Mouse (Mus musculus) brown adipose tissue, adult 24 weeks (tissue): ENCODE data around the gene Ctsll3. TPM values are rescaled to one million over a fixed set of nuclear protein-coding genes. Genes with fewer than 3 reads are reported as not detected.

Source experiments
- H3K27ac ChIP-seq: fragments of 200-500 bp; replicated peaks from 2 replicates; pipeline ENCODE4 v1.5.1; 2012; ENCODE audit warnings: low read depth, mild to moderate bottlenecking, low read length
- H3K4me1 ChIP-seq: fragments of 200-500 bp; 2 replicates; pipeline ENCODE4 v1.6.1; 2012; ENCODE audit warnings: low read length, mixed read lengths; ENCODE audit not compliant: control insufficient read depth, insufficient read depth, insufficient read length
- H3K4me3 ChIP-seq: fragments of 200-500 bp; 2 replicates; pipeline ENCODE4 v1.5.1; 2012; ENCODE audit warnings: low read depth, mild to moderate bottlenecking, low read length, moderate library complexity; ENCODE audit not compliant: insufficient read depth
- polyA plus RNA-seq: library from polyadenylated mRNA; stranded (reverse); fragments of >200 nt; gene quantifications from 2 replicates; pipeline ENCODE4 v1.2.4, GENCODE M21; 2012; ENCODE audit not compliant: missing spikeins, insufficient read depth, insufficient read length

The Ctsll3 gene
- polyA plus RNA-seq, 1 experiment: not detected

- Histone ChIP-seq H3K4me1 (no peaks in the 10 kb centered on the region), H3K4me3 (no peak overlapping the region), H3K27ac (no peak overlapping the region)
Measured at GRCm38 (mm10) chr13:60761161-60761560, 41.5 kb downstream of the Ctsll3 start.

DNA sequence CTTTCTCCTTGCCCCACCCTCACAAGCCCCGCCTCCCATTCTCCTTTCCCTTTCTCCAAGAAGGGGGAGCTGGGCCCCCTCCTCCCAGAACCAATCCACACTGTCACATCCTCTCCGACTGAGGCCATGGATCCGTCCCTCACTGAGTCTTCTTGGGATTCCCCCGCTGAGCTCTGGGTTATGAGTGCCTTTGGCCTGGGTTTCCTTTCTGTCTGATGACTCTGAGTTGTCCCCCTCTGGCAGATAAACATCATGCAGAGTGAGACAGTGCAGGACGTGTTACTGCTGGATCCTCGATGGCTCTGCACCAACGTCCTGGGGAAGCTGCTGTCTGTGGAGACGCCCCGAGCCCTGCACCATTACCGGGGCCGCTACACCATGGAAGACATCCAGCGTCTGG lies 42.3 kb downstream of the Ctsll3 start:
- H3K4me3 ChIP-seq: no peak overlapping the region
- H3K4me1 ChIP-seq: no peaks in the 10 kb centered on the region
- H3K27ac ChIP-seq: no peak overlapping the region

GRCm38 (mm10) chr13:60759136-60759535 lies 43.5 kb downstream of the Ctsll3 start:
- Histone ChIP-seq H3K4me3 (no peak overlapping the region), H3K27ac (no peak overlapping the region), H3K4me1 (no peaks in the 10 kb centered on the region)

GRCm38 (mm10) chr13:60757292-60757691 lies 45.4 kb downstream of the Ctsll3 start:
- Histone ChIP-seq H3K27ac (no peak overlapping the region), H3K4me1 (no peaks in the 10 kb centered on the region), H3K4me3 (no peak overlapping the region)

DNA sequence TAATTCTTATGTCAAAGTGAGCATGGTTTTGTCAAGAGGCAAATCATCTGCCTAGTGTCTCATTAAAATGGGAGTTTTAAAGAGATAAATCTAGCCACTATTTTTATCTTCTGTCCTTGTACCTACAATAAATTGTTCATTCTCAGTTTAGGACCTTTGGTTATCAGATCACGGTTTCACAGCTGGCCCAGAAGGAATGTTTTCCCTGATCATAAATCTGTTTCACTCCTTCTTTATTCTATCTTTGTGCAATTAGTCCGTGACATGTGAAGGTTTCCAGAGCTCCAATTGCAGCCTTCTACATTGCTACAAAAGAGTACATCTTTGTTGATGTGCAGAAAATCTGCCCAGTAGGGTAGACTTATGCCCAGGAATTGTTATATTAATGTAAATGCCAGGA lies 47.4 kb downstream of the Ctsll3 start:
- no peak overlapping the region for H3K4me3 ChIP-seq
- H3K27ac ChIP-seq: no peak overlapping the region
- H3K4me1 ChIP-seq: no peaks in the 10 kb centered on the region

DNA sequence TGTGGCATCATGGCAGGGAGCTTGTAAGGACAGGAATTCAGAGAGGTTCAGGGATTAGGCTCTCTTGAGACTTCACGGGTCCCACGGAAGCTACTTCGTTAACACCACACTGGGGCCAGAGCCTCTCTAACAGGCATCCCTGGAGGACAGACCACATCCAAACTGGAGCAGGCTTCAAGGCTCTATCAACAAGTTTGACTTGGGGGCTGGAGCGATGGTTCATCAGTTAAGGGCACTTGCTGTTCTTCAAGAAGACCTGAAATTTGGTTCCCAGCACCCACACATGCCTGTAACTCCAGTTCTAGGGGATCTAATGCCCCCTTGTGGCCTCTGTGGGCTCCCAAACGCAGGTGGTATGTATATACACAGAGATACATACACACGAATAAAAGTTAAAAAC lies 49.4 kb downstream of the Ctsll3 start:
- no peak overlapping the region for H3K4me3 ChIP-seq
- H3K4me1 ChIP-seq: no peaks in the 10 kb centered on the region
- H3K27ac ChIP-seq: no peak overlapping the region

DNA sequence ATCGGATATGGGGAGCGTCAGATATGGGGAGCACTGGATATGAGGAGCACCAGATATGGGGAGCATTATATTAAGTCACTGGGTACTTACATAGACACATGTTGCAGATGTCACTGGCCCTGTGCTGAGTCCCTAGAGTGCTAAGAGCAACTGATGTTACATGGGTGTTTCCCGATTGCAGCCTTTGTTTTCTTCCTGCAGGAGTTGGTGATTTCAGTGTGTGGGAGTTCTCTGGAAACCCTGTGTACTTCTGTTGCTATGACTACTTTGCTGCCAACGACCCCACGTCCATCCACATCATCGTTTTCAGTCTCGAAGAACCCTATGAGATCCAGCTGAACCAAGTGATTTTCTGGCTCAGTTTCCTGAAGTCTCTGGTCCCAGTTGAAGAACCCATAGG lies 51.7 kb downstream of the Ctsll3 start:
- no peak overlapping the region for H3K27ac ChIP-seq

GRCm38 (mm10) chr13:60748556-60748955 lies 54.1 kb downstream of the Ctsll3 start:
- H3K4me1 ChIP-seq: no peaks in the 10 kb centered on the region
- H3K4me3 ChIP-seq: no peak overlapping the region
- no peak overlapping the region for H3K27ac ChIP-seq

More for the DNA sequence above, 51.7 kb downstream of the Ctsll3 start:
- Histone ChIP-seq H3K4me3 (no peak overlapping the region), H3K4me1 (no peaks in the 10 kb centered on the region)

Other genes with a start within 250 kb of the Ctsll3 start
- gene Dapk1, start 200.9 kb downstream of the Ctsll3 start, polyA plus RNA-seq: 7.4 and 13.2 TPM in 2 replicates
- gene BC051665, start 16.5 kb downstream of the Ctsll3 start, polyA plus RNA-seq: not detected in 2 replicates
- gene 4930486L24Rik, start 61.6 kb upstream of the Ctsll3 start, polyA plus RNA-seq: not detected in 2 replicates
- 0.83 and 1.4 TPM in 2 replicates for gene Gm49392, start 94.0 kb upstream of the Ctsll3 start, polyA plus RNA-seq
- gene Ctla2b, start 94.6 kb upstream of the Ctsll3 start, polyA plus RNA-seq: 9.3 TPM in 1 of 2 replicates, not detected in the other
- gene Tpbpb, start 102.0 kb upstream of the Ctsll3 start, polyA plus RNA-seq: not detected in 2 replicates
- 3.6 TPM in 1 of 2 replicates, not detected in the other for gene Gm49393, start 132.7 kb upstream of the Ctsll3 start, polyA plus RNA-seq
- 2.2 and 10.1 TPM in 2 replicates for gene Gm49391, start 133.7 kb upstream of the Ctsll3 start, polyA plus RNA-seq
- gene Ctla2a, start 133.8 kb upstream of the Ctsll3 start, polyA plus RNA-seq: 21.1 and 47.5 TPM in 2 replicates
- not detected in 2 replicates for gene Tpbpa, start 139.1 kb upstream of the Ctsll3 start, polyA plus RNA-seq
- not detected in 2 replicates for gene Ctsj, start 203.1 kb upstream of the Ctsll3 start, polyA plus RNA-seq
- not detected in 2 replicates for gene Ctsq, start 237.8 kb upstream of the Ctsll3 start, polyA plus RNA-seq